Mouse (Mus musculus): ENCODE measurements at regions not wholly inside any gene's neighbourhood (a gene's known extent, or its start where the extent isn't known, plus 50 kb on each side); places are given as distances from the start of the nearest gene placed in this dataset.

- DNase-seq: no peak
These were observed 51.2 kb upstream of the Pja2 start for GRCm38 (mm10) chr17:64382894-64383293.

- no peak for DNase-seq
These were observed 51.9 kb upstream of the Pja2 start for GRCm38 (mm10) chr17:64383600-64383999.

GRCm38 (mm10) chr17:64390349-64390748, 58.6 kb upstream of the Pja2 start:
- no peak for DNase-seq

- DNase-seq: peak; percentile 44
These were observed 65.7 kb upstream of the Pja2 start for GRCm38 (mm10) chr17:64397254-64397897.

- peak; percentile 7 for DNase-seq
These were observed 66.5 kb upstream of the Pja2 start for GRCm38 (mm10) chr17:64398114-64398692.

GRCm38 (mm10) chr17:64398708-64399107, 67.0 kb upstream of the Pja2 start:
- DNase-seq: no peak

GRCm38 (mm10) chr17:64406742-64407254, 75.1 kb upstream of the Pja2 start:
- DNase-seq: no peak

GRCm38 (mm10) chr17:64407255-64408011, 75.7 kb upstream of the Pja2 start:
- no peak for DNase-seq

- DNase-seq: peak; percentile 36
These were observed 94.1 kb upstream of the Pja2 start for GRCm38 (mm10) chr17:64425811-64426210.

- no peak for DNase-seq
These were observed 94.8 kb upstream of the Pja2 start for GRCm38 (mm10) chr17:64426536-64426935.

GRCm38 (mm10) chr17:64439571-64439970, 107.9 kb upstream of the Pja2 start:
- DNase-seq: no peak

GRCm38 (mm10) chr17:64454736-64455135, 123.0 kb upstream of the Pja2 start:
- DNase-seq: no peak

GRCm38 (mm10) chr17:64466273-64466672, 134.3 kb upstream of the Man2a1 start:
- no peak for DNase-seq

- DNase-seq: no peak
These were observed 133.8 kb upstream of the Man2a1 start for GRCm38 (mm10) chr17:64466746-64467145.

GRCm38 (mm10) chr17:64467297-64467696, 133.2 kb upstream of the Man2a1 start:
- DNase-seq: no peak

GRCm38 (mm10) chr17:64469754-64470400, 130.7 kb upstream of the Man2a1 start:
- DNase-seq: no peak

GRCm38 (mm10) chr17:64480607-64481038, 119.9 kb upstream of the Man2a1 start:
- peak; percentile 55 for DNase-seq

- DNase-seq: no peak
These were observed 115.7 kb upstream of the Man2a1 start for GRCm38 (mm10) chr17:64484835-64485234.

GRCm38 (mm10) chr17:64489769-64490335, 110.7 kb upstream of the Man2a1 start:
- no peak for DNase-seq

GRCm38 (mm10) chr17:64490664-64491063, 109.9 kb upstream of the Man2a1 start:
- DNase-seq: no peak

GRCm38 (mm10) chr17:64491922-64492353, 108.6 kb upstream of the Man2a1 start:
- peak; percentile 35 for DNase-seq

- DNase-seq: peak; percentile 57
These were observed 107.8 kb upstream of the Man2a1 start for GRCm38 (mm10) chr17:64492614-64493269.
